Mouse (Mus musculus): ENCODE results near the gene Lmod1. TPM values are rescaled to one million over a fixed set of nuclear protein-coding genes. Genes with fewer than 3 reads are reported as not detected.

Gene Lmod1
- 0.58 and 0.87 TPM in 2 replicates for polyA plus RNA-seq (2012; rRNA removed)

- H3K4me1 ChIP-seq (ENCODE audit: control insufficient read depth, insufficient read depth, low read length), result peaks cover 3% of the 10 kb centered on the region; the same call in 1 of the 2 replicates
- no peak within 1 kb of the TSS for H3K27ac ChIP-seq (ENCODE audit: insufficient read depth, low read length)
- TF ChIP-seq CTCF (IDR thresholded peaks at IDR 0.05; ENCODE audit: extremely low read depth, insufficient read depth, low read length), result no peak
- TF ChIP-seq POLR2A (IDR thresholded peaks at IDR 0.05; ENCODE audit: extremely low read depth, insufficient read depth, low read length), result no peak
- H3K4me3 ChIP-seq (ENCODE audit: insufficient read depth, low read length), result no peak within 1 kb of the TSS
Measured at GRCm38 (mm10) chr1:135324571-135324970, at the start of gene Lmod1. TSS of gene Lmod1 (plus strand) at chr1:135324807.

GRCm38 (mm10) chr1:135280646-135281045 lies 44.0 kb upstream of the Lmod1 start:
- TF ChIP-seq CTCF (IDR thresholded peaks at IDR 0.05; ENCODE audit: extremely low read depth, insufficient read depth, low read length) (no peak), POLR2A (IDR thresholded peaks at IDR 0.05; ENCODE audit: extremely low read depth, insufficient read depth, low read length) (no peak)

GRCm38 (mm10) chr1:135281841-135282240 lies 42.8 kb upstream of the Lmod1 start:
- Histone ChIP-seq H3K4me1 (ENCODE audit: control insufficient read depth, insufficient read depth, low read length) (no peaks in the 10 kb centered on the region; the same call in 1 of the 2 replicates), H3K4me3 (ENCODE audit: insufficient read depth, low read length) (no peak overlapping the region), H3K27ac (ENCODE audit: insufficient read depth, low read length) (no peak overlapping the region)
- TF ChIP-seq CTCF (IDR thresholded peaks at IDR 0.05; ENCODE audit: extremely low read depth, insufficient read depth, low read length), result no peak
- no peak for TF ChIP-seq POLR2A (IDR thresholded peaks at IDR 0.05; ENCODE audit: extremely low read depth, insufficient read depth, low read length)

More at GRCm38 (mm10) chr1:135280646-135281045, 44.0 kb upstream of the Lmod1 start:
- H3K4me1 ChIP-seq (ENCODE audit: control insufficient read depth, insufficient read depth, low read length), result no peaks in the 10 kb centered on the region; the same call in 1 of the 2 replicates
- H3K4me3 ChIP-seq (ENCODE audit: insufficient read depth, low read length), result no peak overlapping the region
- H3K27ac ChIP-seq (ENCODE audit: insufficient read depth, low read length), result no peak overlapping the region

- Histone ChIP-seq H3K4me3 (ENCODE audit: insufficient read depth, low read length) (peak overlapping the region; percentile 49), H3K4me1 (ENCODE audit: control insufficient read depth, insufficient read depth, low read length) (no peaks in the 10 kb centered on the region; the same call in 1 of the 2 replicates), H3K27ac (ENCODE audit: insufficient read depth, low read length) (peak overlapping the region; percentile 93)
- no peak for TF ChIP-seq POLR2A (IDR thresholded peaks at IDR 0.05; ENCODE audit: extremely low read depth, insufficient read depth, low read length)
- no peak for TF ChIP-seq CTCF (IDR thresholded peaks at IDR 0.05; ENCODE audit: extremely low read depth, insufficient read depth, low read length)
Measured at GRCm38 (mm10) chr1:135282536-135283286, 41.9 kb upstream of the Lmod1 start.

- peak overlapping the region; percentile 49 for H3K4me3 ChIP-seq (ENCODE audit: insufficient read depth, low read length)
- peak overlapping the region; percentile 93 for H3K27ac ChIP-seq (ENCODE audit: insufficient read depth, low read length)
- H3K4me1 ChIP-seq (ENCODE audit: control insufficient read depth, insufficient read depth, low read length), result no peaks in the 10 kb centered on the region; the same call in 1 of the 2 replicates
- no peak for TF ChIP-seq CTCF (IDR thresholded peaks at IDR 0.05; ENCODE audit: extremely low read depth, insufficient read depth, low read length)
- no peak for TF ChIP-seq POLR2A (IDR thresholded peaks at IDR 0.05; ENCODE audit: extremely low read depth, insufficient read depth, low read length)
Measured at GRCm38 (mm10) chr1:135283287-135283825, 41.3 kb upstream of the Lmod1 start.

- peak within 1 kb of the TSS; percentile 49 for H3K4me3 ChIP-seq (ENCODE audit: insufficient read depth, low read length)
- no peaks in the 10 kb centered on the region; the same call in 1 of the 2 replicates for H3K4me1 ChIP-seq (ENCODE audit: control insufficient read depth, insufficient read depth, low read length)
- peak within 1 kb of the TSS; percentile 93 for H3K27ac ChIP-seq (ENCODE audit: insufficient read depth, low read length)
- TF ChIP-seq POLR2A (IDR thresholded peaks at IDR 0.05; ENCODE audit: extremely low read depth, insufficient read depth, low read length) (peak; percentile 51; the same call in 1 of the 2 replicates), CTCF (IDR thresholded peaks at IDR 0.05; ENCODE audit: extremely low read depth, insufficient read depth, low read length) (no peak)
Measured at GRCm38 (mm10) chr1:135283826-135284291, 40.7 kb upstream of the Lmod1 start, which contains the start of gene Rnpep. TSS of gene Rnpep (minus strand) at chr1:135284084.

GRCm38 (mm10) chr1:135286311-135286710 lies 38.3 kb upstream of the Lmod1 start:
- Histone ChIP-seq H3K4me3 (ENCODE audit: insufficient read depth, low read length) (no peak overlapping the region), H3K4me1 (ENCODE audit: control insufficient read depth, insufficient read depth, low read length) (no peaks in the 10 kb centered on the region; the same call in 1 of the 2 replicates), H3K27ac (ENCODE audit: insufficient read depth, low read length) (no peak overlapping the region)
- no peak for TF ChIP-seq POLR2A (IDR thresholded peaks at IDR 0.05; ENCODE audit: extremely low read depth, insufficient read depth, low read length)
- TF ChIP-seq CTCF (IDR thresholded peaks at IDR 0.05; ENCODE audit: extremely low read depth, insufficient read depth, low read length), result no peak

- TF ChIP-seq CTCF (IDR thresholded peaks at IDR 0.05; ENCODE audit: extremely low read depth, insufficient read depth, low read length) (no peak), POLR2A (IDR thresholded peaks at IDR 0.05; ENCODE audit: extremely low read depth, insufficient read depth, low read length) (no peak)
- H3K27ac ChIP-seq (ENCODE audit: insufficient read depth, low read length), result no peak overlapping the region
Measured at GRCm38 (mm10) chr1:135290908-135291307, 33.7 kb upstream of the Lmod1 start.

GRCm38 (mm10) chr1:135311356-135311755 lies 13.3 kb upstream of the Lmod1 start:
- TF ChIP-seq POLR2A (IDR thresholded peaks at IDR 0.05; ENCODE audit: extremely low read depth, insufficient read depth, low read length) (no peak), CTCF (IDR thresholded peaks at IDR 0.05; ENCODE audit: extremely low read depth, insufficient read depth, low read length) (no peak)
- Histone ChIP-seq H3K4me3 (ENCODE audit: insufficient read depth, low read length) (no peak overlapping the region), H3K27ac (ENCODE audit: insufficient read depth, low read length) (no peak overlapping the region), H3K4me1 (ENCODE audit: control insufficient read depth, insufficient read depth, low read length) (peaks cover 3% of the 10 kb centered on the region)

More at GRCm38 (mm10) chr1:135290908-135291307, 33.7 kb upstream of the Lmod1 start:
- Histone ChIP-seq H3K4me1 (ENCODE audit: control insufficient read depth, insufficient read depth, low read length) (no peaks in the 10 kb centered on the region), H3K4me3 (ENCODE audit: insufficient read depth, low read length) (no peak overlapping the region)

Data from cortical plate, adult 2 months (tissue).